Mouse (Mus musculus) cerebellum, adult 9-11 months (tissue): ENCODE results near the gene Lrrc29.
A peak's percentile ranks its signal among the peaks of the same experiment; 100 is the strongest.

Source experiments
- DNase-seq: peaks from one replicate; pipeline ENCODE4 v3.0.0; 2022

Gene Lrrc29

GRCm38 (mm10) chr8:105309142-105309847 lies 16.8 kb downstream of the Lrrc29 start:
- peak; percentile 98 for DNase-seq

GRCm38 (mm10) chr8:105308428-105308827 lies 17.6 kb downstream of the Lrrc29 start:
- DNase-seq = peak; percentile 70

- peak; percentile 64 for DNase-seq
Observed at GRCm38 (mm10) chr8:105307670-105308069, 18.4 kb downstream of the Lrrc29 start.

GRCm38 (mm10) chr8:105306146-105306691 lies 19.9 kb downstream of the Lrrc29 start:
- peak; percentile 64 for DNase-seq

GRCm38 (mm10) chr8:105305211-105306145 lies 20.6 kb downstream of the Lrrc29 start, which contains the start of gene Elmo3:
Elmo3 (plus strand) TSS chr8:105305601.
- peak; percentile 88 for DNase-seq

- DNase-seq = peak; percentile 44
Observed at GRCm38 (mm10) chr8:105304325-105305210, 21.5 kb downstream of the Lrrc29 start.

- DNase-seq = no peak
Observed at GRCm38 (mm10) chr8:105303874-105304273, 22.2 kb downstream of the Lrrc29 start.

- no peak for DNase-seq
Observed at GRCm38 (mm10) chr8:105303396-105303795, 22.7 kb downstream of the Lrrc29 start.

- DNase-seq = no peak
Observed at GRCm38 (mm10) chr8:105299962-105300361, 26.1 kb downstream of the Lrrc29 start.

GRCm38 (mm10) chr8:105298351-105299252 lies 27.5 kb downstream of the Lrrc29 start:
- DNase-seq = peak; percentile 51

GRCm38 (mm10) chr8:105297511-105298192 lies 28.4 kb downstream of the Lrrc29 start, which contains the start of gene E2f4:
E2f4 (plus strand) TSS chr8:105297663.
- peak; percentile 92 for DNase-seq

GRCm38 (mm10) chr8:105295895-105296573 lies 30.0 kb downstream of the Lrrc29 start, which contains the start of gene Exoc3l:
Exoc3l (minus strand) TSS chr8:105296101.
- peak; percentile 54 for DNase-seq

- DNase-seq = peak; percentile 60
Observed at GRCm38 (mm10) chr8:105295256-105295655, 30.8 kb downstream of the Lrrc29 start.

GRCm38 (mm10) chr8:105294776-105295175 lies 31.3 kb downstream of the Lrrc29 start:
- DNase-seq = no peak

- DNase-seq = peak; percentile 91
Observed at GRCm38 (mm10) chr8:105293405-105293804, 32.7 kb downstream of the Lrrc29 start.

GRCm38 (mm10) chr8:105292471-105292870 lies 33.6 kb downstream of the Lrrc29 start:
- DNase-seq = peak; percentile 65

- peak; percentile 55 for DNase-seq
Observed at GRCm38 (mm10) chr8:105291802-105292201, 34.3 kb downstream of the Lrrc29 start.

- peak; percentile 68 for DNase-seq
Observed at GRCm38 (mm10) chr8:105291364-105291763, 34.7 kb downstream of the Lrrc29 start.

GRCm38 (mm10) chr8:105290554-105291314 lies 35.3 kb downstream of the Lrrc29 start:
- DNase-seq = peak; percentile 88
